Mouse (Mus musculus) left cerebral cortex, postnatal 14 days (tissue): ENCODE results near the gene Vti1b. TPM values are rescaled to one million over a fixed set of nuclear protein-coding genes. Genes with fewer than 3 reads are reported as not detected.
"Not testable (repeated sequence)": the region's sequence is repeated elsewhere in the genome, so short reads cannot be mapped to it uniquely, and the experiment has no call there.

Experiments
- DNase-seq, 2 experiments: peaks; one replicate each; pipeline ENCODE4 v3.0.0; 2021 to 2022; ENCODE audit warnings: low spot score in 2 of 2, mixed read lengths in 1 of 2
- intact Hi-C: fragments of 180-260 bp; cut with DNase I; formaldehyde crosslinking; loops from one replicate; pipeline ENCODE4 v1.15.1; 2025
- long read RNA-seq, 2 experiments: library from polyadenylated mRNA; stranded (forward); transcript quantifications; one replicate each; pipeline ENCODE4 v2.0.0; 2021
- total RNA-seq, 2 experiments: library from RNA; stranded (reverse); gene quantifications; 2 replicates each; pipeline ENCODE4 v1.2.3; 2021

Vti1b gene
- 100 to 1,000 TPM; 190 to 192 TPM for total RNA-seq
- long read RNA-seq, experiment 1, transcript Vti1b-203 (5 exons, 1,059 nt) = minor isoform, 10 of 179 reads
- long read RNA-seq, experiment 1, transcript Vti1b-201 (6 exons, 1,490 nt) = major isoform, 151 of 179 reads
- long read RNA-seq, experiment 1, partial matches to known transcripts = 7 of 179 reads
- long read RNA-seq, experiment 1, other reads (novel, unspliced or antisense) = 11 of 179 reads
- long read RNA-seq, experiment 2, transcript Vti1b-203 (5 exons, 1,059 nt) = minor isoform, 5 of 112 reads
- long read RNA-seq, experiment 2, transcript Vti1b-201 (6 exons, 1,490 nt) = major isoform, 101 of 112 reads
- long read RNA-seq, experiment 2, partial matches to known transcripts = 2 of 112 reads
- long read RNA-seq, experiment 2, other reads (novel, unspliced or antisense) = 4 of 112 reads

- peak; percentile 88 to 91 for DNase-seq
- intact Hi-C loops = no loop called here
Measured at GRCm38 (mm10) chr12:79172019-79172941, at the start of gene Vti1b. Gene Vti1b (minus strand): TSS chr12:79172667.

GRCm38 (mm10) chr12:79217511-79217910 is 45.0 kb upstream of the Vti1b start:
- DNase-seq = no peak
- intact Hi-C loops = no loop called here

- DNase-seq = no peak
- intact Hi-C loops = no loop called here
Measured at GRCm38 (mm10) chr12:79211447-79211846, 39.0 kb upstream of the Vti1b start.

GRCm38 (mm10) chr12:79208703-79209464 is 36.4 kb upstream of the Vti1b start, which contains the start of gene Rdh12:
Gene Rdh12 (plus strand): TSS chr12:79208914.
- intact Hi-C loops = no loop called here
- DNase-seq = peak; percentile 23 to 43

- intact Hi-C loops = no loop called here
- no peak for DNase-seq
Measured at GRCm38 (mm10) chr12:79201882-79202281, 29.4 kb upstream of the Vti1b start.

GRCm38 (mm10) chr12:79197105-79197504 is 24.6 kb upstream of the Vti1b start:
- DNase-seq = no peak
- intact Hi-C loops = no loop called here

GRCm38 (mm10) chr12:79193441-79193840 is 21.0 kb upstream of the Vti1b start:
- intact Hi-C loops = loop anchor here (5.0 kb wide), 1 partner anchor 64 kb away; no protein-coding TSS in a partner anchor
- DNase-seq = peak; percentile 63 to 77

- intact Hi-C loops = loop anchor here (5.0 kb wide), 1 partner anchor 65 kb away; no protein-coding TSS in a partner anchor
- DNase-seq = no peak
Measured at GRCm38 (mm10) chr12:79192193-79192592, 19.7 kb upstream of the Vti1b start, which contains the start of gene Rdh11. Gene Rdh11 (minus strand): TSS chr12:79192293.

GRCm38 (mm10) chr12:79191701-79192100 is 19.2 kb upstream of the Vti1b start:
- peak; percentile 65 to 81 for DNase-seq
- intact Hi-C loops = loop anchor here (5.0 kb wide), 1 partner anchor 66 kb away; no protein-coding TSS in a partner anchor

GRCm38 (mm10) chr12:79190931-79191673 is 18.6 kb upstream of the Vti1b start:
- intact Hi-C loops = loop anchor here (5.0 kb wide), 1 partner anchor 66 kb away; no protein-coding TSS in a partner anchor
- DNase-seq = peak; percentile 69 to 77

- intact Hi-C loops, DNase-seq: not testable (repeated sequence)
Measured at GRCm38 (mm10) chr12:79185160-79185559, 12.7 kb upstream of the Vti1b start.

- no peak for DNase-seq
- intact Hi-C loops = no loop called here
Measured at GRCm38 (mm10) chr12:79175998-79176397, 3.5 kb upstream of the Vti1b start.

GRCm38 (mm10) chr12:79173721-79174120 is 1.3 kb upstream of the Vti1b start:
- no peak for DNase-seq
- intact Hi-C loops = no loop called here

- DNase-seq = peak; percentile 11 to 39
- intact Hi-C loops = no loop called here
Measured at GRCm38 (mm10) chr12:79171269-79171995, 1.0 kb downstream of the Vti1b start.

- intact Hi-C loops = no loop called here
- peak in 1 of 2 experiments; percentile 24 for DNase-seq
Measured at GRCm38 (mm10) chr12:79170421-79170820, 2.0 kb downstream of the Vti1b start.

GRCm38 (mm10) chr12:79169173-79169572 is 3.3 kb downstream of the Vti1b start:
- no peak for DNase-seq
- intact Hi-C loops = no loop called here

GRCm38 (mm10) chr12:79162876-79163275 is 9.6 kb downstream of the Vti1b start:
- no peak for DNase-seq
- intact Hi-C loops = no loop called here

- intact Hi-C loops = no loop called here
- DNase-seq = no peak
Measured at GRCm38 (mm10) chr12:79149653-79150052, 22.8 kb downstream of the Vti1b start.
